Mouse (Mus musculus) cortical plate, adult 2 months (tissue): ENCODE measurements around the gene Gemin2. TPM values are rescaled to one million over a fixed set of nuclear protein-coding genes. Genes with fewer than 3 reads are reported as not detected.
A peak's percentile ranks its signal among the peaks of the same experiment; 100 is the strongest.

ENCODE experiments used
- H3K27ac ChIP-seq: fragments of 200-500 bp; 2 replicates; pipeline ENCODE4 v1.5.1; 2012; ENCODE audit warnings: low read length, control low read depth, inconsistent platforms; ENCODE audit not compliant: insufficient read depth
- H3K4me1 ChIP-seq: fragments of 200-500 bp; 2 replicates; pipeline ENCODE4 v1.6.1; 2011; ENCODE audit warnings: low read length; ENCODE audit not compliant: control insufficient read depth, insufficient read depth
- H3K4me3 ChIP-seq: fragments of 200-500 bp; 2 replicates; pipeline ENCODE4 v1.5.1; 2011; ENCODE audit warnings: mild to moderate bottlenecking, low read length, control low read depth; ENCODE audit not compliant: insufficient read depth
- CTCF ChIP-seq: fragments of 200-500 bp; IDR thresholded peaks from 2 replicates; pipeline ENCODE4 v1.5.1; 2011; ENCODE audit warnings: mild to moderate bottlenecking, control low read depth, low read length; ENCODE audit not compliant: insufficient read depth; ENCODE audit errors: extremely low read depth
- POLR2A ChIP-seq: fragments of 200-500 bp; IDR thresholded peaks from 2 replicates; pipeline ENCODE4 v1.6.1; 2011; ENCODE audit warnings: mild to moderate bottlenecking, low read length, control low read depth; ENCODE audit not compliant: insufficient read depth; ENCODE audit errors: extremely low read depth
- polyA plus RNA-seq: library from polyadenylated mRNA; depleted of rRNA; stranded (reverse); fragments of >200 nt; gene quantifications from 2 replicates; pipeline ENCODE4 v1.2.3, GENCODE M21; 2012

Gene Gemin2
- polyA plus RNA-seq, 1 experiment = 10.5 TPM

DNA sequence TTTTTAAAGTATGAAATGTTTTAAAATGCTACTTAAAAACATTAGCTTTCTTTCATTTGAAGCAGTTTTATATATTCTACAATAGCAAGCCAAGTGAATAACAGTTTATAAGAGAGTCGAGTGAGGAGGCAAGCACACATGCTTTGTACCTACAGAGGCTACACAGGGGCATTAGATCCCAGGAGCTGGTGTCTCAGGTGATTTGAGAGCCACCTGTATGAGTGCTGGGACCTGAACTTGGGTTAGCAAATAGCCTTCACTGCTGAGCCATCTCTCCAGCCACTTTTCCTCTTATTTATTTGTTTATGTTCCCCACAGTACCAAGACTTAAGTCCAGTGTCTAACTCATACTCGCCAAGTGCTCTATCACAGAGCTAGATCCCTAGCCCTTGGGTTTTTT is 6.7 kb downstream of the Gemin2 start:
- Histone ChIP-seq H3K4me1 (no peaks in the 10 kb centered on the region), H3K4me3 (no peak overlapping the region), H3K27ac (no peak overlapping the region)
- TF ChIP-seq POLR2A (no peak), CTCF (no peak)

DNA sequence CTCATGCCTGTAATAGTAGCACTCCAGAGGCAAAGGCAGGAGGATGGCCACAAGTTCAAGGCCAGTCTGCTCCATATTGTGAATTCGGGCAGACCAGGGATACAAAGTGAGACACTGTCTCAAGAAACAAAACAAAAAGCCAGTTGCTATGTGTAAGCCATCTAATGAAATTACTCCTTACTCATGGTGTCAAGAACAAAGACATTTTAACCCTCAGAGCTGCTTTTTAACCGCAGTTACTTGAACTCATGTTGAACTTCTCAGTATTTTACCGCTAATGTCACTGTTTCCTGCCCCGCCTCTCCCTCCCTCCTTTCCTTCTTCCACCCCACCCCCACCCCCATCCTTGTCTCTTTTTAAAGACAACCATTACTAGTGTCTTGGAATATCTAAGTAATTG is 8.1 kb downstream of the Gemin2 start:
- no peak overlapping the region for H3K4me3 ChIP-seq
- H3K4me1 ChIP-seq = no peaks in the 10 kb centered on the region
- no peak for TF ChIP-seq CTCF
- no peak overlapping the region for H3K27ac ChIP-seq

DNA sequence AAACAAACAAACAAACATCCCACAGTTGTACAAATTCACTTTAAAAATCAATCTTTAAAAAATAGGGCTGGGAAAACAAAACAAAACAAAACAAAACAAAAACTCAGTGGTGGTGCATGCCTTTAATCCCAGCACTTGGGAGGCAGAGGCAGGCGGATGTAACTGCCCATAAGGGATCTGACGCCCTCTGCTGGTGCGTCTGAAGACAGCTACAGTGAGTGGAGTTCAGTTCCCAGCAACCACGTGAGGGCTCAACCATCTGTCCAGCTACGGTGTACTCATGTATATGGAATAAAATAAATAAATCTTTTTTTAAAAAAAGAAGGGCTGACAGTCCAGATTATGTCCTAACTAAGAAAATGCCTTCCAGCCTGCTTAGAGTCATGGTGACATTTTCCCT is 18.9 kb downstream of the Gemin2 start:
- TF ChIP-seq CTCF = 0 out of 2 replicates have a peak, but pooled peaks have one; percentile 4
- TF ChIP-seq POLR2A = no peak
- H3K4me3 ChIP-seq = no peak overlapping the region

DNA sequence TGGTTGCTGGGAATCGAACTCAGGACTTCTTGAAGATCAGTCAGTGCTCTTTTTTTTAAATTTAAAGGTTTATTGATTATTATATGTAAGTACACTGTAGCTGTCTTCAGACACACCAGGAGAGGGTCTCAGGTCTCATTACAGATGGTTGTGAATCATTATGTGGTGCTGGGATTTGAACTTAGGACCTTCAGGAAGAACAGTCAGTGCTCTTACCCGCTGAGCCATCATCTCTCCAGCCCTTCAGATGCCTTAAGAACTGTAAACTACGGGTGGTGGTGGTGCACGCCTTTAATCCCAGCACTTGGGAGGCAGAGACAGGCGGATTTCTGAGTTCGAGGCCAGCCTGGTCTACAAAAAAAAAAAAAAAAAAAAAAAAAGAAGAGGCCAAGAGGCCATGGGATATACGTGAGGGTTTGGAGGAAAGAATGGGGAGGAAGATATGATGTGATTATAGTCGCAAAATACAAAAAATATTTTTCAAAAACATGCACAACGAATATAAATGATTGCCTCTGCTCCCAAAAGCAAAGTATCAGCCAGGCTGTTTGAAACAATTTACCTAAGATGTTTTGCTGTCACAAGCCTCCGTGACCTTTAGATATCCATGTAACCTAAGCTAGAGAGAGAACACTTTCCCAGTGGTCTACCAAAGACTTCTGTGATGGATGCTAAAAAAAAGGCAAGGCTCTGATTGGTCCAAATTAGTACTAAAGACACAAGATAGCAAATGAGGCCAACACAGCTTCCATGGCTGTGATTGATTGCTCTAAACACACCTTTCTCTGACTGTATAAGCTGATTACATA is 26.2 kb downstream of the Gemin2 start:
- Histone ChIP-seq H3K4me1 (no peaks in the 10 kb centered on the region), H3K4me3 (no peak overlapping the region), H3K27ac (no peak overlapping the region)
- TF ChIP-seq CTCF (no peak), POLR2A (no peak)

More for the DNA sequence above, 18.9 kb downstream of the Gemin2 start:
- H3K4me1 ChIP-seq = no peaks in the 10 kb centered on the region
- no peak overlapping the region for H3K27ac ChIP-seq

DNA sequence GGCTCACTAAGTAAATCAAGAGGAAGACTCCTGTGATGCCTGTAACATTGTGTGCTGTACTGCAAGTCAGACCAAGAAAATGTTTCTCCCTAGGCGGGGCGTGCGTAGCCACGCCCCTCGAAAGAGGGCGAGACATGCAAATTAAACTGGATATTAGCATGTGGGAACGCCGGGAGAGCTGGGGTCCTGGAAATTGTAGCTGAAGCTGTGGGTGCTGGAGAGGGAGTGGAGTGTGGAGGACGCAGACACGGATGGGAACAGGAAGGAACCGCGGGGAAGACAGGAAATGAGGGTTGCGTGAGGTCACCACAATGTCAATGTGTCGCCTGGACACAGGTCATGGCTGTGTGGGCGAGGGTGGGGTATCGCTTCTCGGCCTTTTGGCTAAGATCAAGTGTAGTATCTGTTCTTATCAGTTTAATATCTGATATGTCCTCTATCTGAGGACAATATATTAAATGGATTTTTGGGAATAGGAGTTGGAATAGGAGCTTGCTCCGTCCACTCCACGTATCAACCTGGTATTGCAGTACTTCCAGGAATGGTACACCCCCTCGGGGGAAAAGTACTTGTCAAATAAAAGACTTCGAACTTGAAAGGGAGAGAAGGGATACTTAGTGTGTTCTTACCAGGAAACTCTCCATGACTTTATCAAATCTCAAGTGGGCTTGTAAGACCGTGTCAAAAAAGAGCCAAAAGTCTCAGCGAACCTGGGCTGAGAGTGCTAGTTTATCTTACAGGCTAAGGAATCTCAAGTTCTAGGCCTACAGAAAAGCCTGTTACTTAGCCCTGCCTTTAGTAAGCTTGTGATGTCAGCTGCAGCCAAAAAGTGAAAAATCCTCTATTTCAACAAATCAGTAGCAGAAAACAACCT is 27.0 kb downstream of the Gemin2 start:
- H3K27ac ChIP-seq = no peak overlapping the region

DNA sequence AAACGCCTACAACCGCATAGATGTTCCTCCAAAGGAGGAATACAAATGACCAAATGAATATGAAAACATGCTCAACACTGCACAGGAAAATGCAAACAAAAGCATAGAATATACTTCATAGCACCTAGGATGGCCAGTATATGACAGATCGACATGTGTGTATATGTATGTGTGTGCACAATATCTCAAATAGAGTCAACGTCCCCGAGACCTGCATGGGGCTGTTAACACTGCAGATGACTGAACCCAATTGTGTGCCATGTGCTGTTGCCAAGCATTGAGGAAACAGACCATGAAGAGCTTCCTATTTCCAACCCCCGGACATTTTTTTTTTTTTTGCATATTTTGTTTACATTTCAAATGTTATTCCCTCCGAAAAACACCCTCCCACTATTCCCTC is 27.7 kb downstream of the Gemin2 start:
- H3K4me1 ChIP-seq = no peaks in the 10 kb centered on the region
- H3K4me3 ChIP-seq = no peak overlapping the region
- no peak overlapping the region for H3K27ac ChIP-seq
- TF ChIP-seq CTCF (no peak), POLR2A (no peak)

More for the DNA sequence above, 27.0 kb downstream of the Gemin2 start:
- Histone ChIP-seq H3K4me1 (no peaks in the 10 kb centered on the region), H3K4me3 (no peak overlapping the region)
- no peak for TF ChIP-seq CTCF
- 0 out of 2 replicates have a peak, but pooled peaks have one; percentile 19 for TF ChIP-seq POLR2A

DNA sequence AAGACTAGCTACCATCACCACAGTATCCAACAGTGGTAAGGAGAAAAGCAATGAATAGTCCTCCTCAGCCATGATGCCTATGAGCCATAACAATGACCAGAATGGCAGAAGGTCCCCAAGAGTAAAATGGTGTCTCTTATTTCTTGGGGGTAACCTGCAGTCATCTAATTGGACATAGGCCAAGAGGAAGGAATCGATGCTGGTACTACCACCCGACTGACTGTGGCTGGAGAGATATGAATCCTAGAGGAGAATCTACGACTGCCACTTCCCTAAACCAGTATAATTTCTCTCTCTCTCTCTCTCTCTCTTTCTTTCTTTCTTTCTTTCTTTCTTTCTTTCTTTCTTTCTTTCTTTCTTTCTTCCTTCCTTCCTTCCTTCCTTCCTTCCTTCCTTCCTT is 39.3 kb downstream of the Gemin2 start:
- Histone ChIP-seq H3K4me1 (no peaks in the 10 kb centered on the region; the same call in none of the 2 replicates), H3K27ac (no peak overlapping the region), H3K4me3 (no peak overlapping the region)
- TF ChIP-seq POLR2A (no peak), CTCF (no peak)

DNA sequence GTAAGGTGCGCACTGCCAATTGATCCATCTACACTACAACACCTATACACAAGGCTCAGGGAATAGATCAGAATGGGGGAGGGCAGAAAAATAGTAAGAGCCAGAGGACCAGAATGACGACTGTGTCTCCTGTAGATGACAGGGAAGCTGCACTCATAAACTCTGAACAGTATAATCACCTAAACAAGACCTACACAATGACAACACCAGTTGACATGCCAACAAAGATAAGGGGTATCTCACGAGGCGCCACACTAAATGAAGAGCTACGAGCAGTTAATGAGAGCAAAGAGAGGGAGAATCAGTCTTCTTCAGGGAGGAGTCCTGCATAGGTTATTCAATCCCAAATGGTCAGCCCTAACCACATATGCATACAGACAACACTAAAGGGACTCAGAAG is 40.0 kb downstream of the Gemin2 start:
- no peak overlapping the region for H3K27ac ChIP-seq
- H3K4me3 ChIP-seq = no peak overlapping the region
- peaks cover 1% of the 10 kb centered on the region for H3K4me1 ChIP-seq
- TF ChIP-seq CTCF = no peak
- no peak for TF ChIP-seq POLR2A

DNA sequence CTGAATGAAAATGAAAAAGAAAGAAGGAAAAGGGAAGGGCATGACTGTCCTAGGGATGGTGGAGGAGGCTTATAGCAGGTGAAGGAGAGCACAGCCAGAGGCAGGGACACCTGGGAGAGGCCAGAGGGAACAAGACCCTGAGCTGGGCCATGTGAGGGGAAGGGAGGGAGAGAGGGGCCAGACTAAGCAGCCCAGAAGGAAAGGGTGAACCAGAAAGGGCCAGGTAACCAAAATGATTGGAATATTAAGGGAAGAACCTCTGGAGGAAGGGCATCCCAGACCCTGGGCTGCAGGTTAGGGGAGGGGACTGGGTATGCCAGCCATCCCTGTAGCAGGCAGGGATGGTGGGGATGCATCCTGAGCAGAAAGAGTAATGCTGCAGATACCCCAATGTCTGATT is 40.8 kb downstream of the Gemin2 start:
- H3K27ac ChIP-seq = no peak overlapping the region
- H3K4me1 ChIP-seq = peaks cover 3% of the 10 kb centered on the region
- TF ChIP-seq POLR2A (no peak), CTCF (no peak)
- no peak overlapping the region for H3K4me3 ChIP-seq
